Comparison of ENCODE assay signal across 16 mouse cellular contexts in the genomic region with DNA sequence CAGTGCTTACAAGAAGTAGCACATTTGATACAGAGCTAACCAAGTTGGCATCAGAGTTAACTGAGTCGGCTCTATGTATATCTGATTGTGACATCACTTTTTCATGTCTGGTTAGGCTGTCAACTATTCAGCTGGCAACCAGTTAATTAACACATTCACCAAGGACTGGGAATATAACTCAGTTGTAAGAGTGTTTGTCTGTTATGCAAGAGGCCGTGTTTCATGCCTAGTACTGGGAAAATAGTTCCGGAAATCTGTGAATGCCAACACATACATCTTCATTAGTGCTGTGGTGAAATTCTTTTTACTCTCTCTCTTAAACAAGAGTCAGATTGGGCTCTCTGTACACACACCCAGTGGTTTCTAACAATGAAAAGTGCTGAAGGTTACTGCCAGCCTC.
"Had no signal": no experiment of that assay in that cellular context is flagged by ENCODE, and none has a peak within 500 bp of the region (broad histone marks: within the 10 kb centered on the region; RNA-seq: fewer than 3 reads in every experiment).

No protein-coding gene starts in this region.

- H3K4me2 ChIP-seq: neural tube, embryonic 13.5 days; neural tube, embryonic 15.5 days; stomach, embryonic 15.5 days had no signal

- H3K4me3 ChIP-seq: neural tube, embryonic 13.5 days; neural tube, embryonic 15.5 days; stomach, embryonic 15.5 days had no signal

- H3K9me3 ChIP-seq: neural tube, embryonic 13.5 days; neural tube, embryonic 15.5 days; stomach, embryonic 15.5 days had no signal

- H3K4me1 ChIP-seq: neural tube, embryonic 15.5 days; stomach, embryonic 15.5 days had no signal

- H3K36me3 ChIP-seq: neural tube, embryonic 13.5 days; neural tube, embryonic 15.5 days; stomach, embryonic 15.5 days had no signal

- H3K9ac ChIP-seq: neural tube, embryonic 13.5 days; neural tube, embryonic 15.5 days; stomach, embryonic 15.5 days had no signal

- DNase-seq: retina, postnatal 1 day; right cerebral cortex, adult 18-20 months; right cerebral cortex, postnatal 14 days; right cerebral cortex, postnatal 25 days; right cerebral cortex, postnatal 4 days; spleen, adult 18-20 months; thymus, adult 18-20 months; thymus, adult 2 months; thymus, postnatal 14 days; thymus, postnatal 25 days; thymus, postnatal 36 days; thymus, postnatal 4 days had no signal

- H3K27ac ChIP-seq: neural tube, embryonic 13.5 days; neural tube, embryonic 15.5 days; stomach, embryonic 15.5 days; stomach, postnatal 0 days had no signal

- H3K27me3 ChIP-seq: neural tube, embryonic 13.5 days; neural tube, embryonic 15.5 days; stomach, embryonic 15.5 days had no signal
